Mouse (Mus musculus): ENCODE data around the gene Pnpo. TPM values are rescaled to one million over a fixed set of nuclear protein-coding genes. Genes with fewer than 3 reads are reported as not detected.

Gene Pnpo
- polyA plus RNA-seq, 1 experiment from 2014 or later: 22.8 TPM

DNA sequence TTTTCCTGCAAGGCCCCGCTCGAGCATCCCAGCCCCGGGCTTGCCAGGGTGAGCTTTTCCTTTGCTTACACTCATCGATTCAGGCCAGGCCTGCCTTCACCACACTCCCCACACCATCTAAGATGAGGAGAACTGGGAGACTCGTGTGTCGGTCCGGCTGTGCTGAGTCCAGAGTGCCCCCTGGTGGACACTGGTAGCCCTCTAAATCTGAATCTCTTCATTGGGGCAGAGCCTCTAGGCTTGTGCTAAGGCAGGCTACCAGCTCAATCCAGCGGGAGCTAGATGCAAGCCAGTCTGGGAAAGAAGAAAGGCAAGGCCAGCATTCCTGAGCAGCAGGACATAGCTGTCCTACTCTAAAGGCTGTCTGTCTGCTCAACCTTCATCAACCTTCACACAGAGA is 19.8 kb upstream of the Pnpo start:
- H3K27ac ChIP-seq (ENCODE audit: low read length): no peak overlapping the region

DNA sequence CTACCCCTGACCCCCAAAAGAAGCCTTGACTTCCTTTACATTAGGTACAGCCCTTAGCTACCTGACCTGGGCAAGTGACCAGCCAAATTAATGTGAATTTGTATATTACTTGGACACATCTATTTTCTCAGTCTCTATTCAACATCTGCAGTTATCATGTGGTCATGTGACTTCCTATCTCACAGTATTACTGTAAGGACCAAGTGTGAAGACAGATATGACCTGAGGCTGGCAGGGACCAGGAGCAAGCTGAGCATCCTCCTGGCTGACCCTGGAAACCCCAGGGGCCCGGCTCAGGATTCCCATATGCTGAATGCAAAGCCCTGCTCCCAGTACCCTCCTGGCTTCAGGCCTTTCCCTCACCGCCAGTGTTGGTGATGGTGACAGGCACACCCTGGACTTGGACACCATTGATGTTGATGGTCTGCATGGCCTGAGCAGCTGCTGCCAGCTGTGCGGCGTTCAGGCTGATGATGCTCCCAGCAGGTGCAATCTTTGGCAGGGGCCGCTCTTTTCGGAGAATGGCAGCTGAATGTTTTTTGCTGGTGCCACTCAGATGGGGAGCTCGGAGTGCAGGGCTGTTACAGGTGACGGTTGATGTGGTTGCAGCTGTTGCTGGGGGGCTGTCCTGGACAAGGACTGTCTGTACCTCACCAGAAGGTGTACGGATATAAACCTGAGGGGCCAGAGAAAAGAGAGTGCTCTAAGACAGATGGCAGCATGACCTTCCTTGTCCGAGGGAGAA is 13.4 kb upstream of the Pnpo start:
- peaks cover 12% of the 10 kb centered on the region for H3K36me3 ChIP-seq (ENCODE audit: control insufficient read depth, insufficient read depth)

More for the DNA sequence above, 19.8 kb upstream of the Pnpo start:
- Histone ChIP-seq H3K9me3 (ENCODE audit: control insufficient read depth, low read length) (no peaks in the 10 kb centered on the region), H3K27me3 (replicated peaks; ENCODE audit: control insufficient read depth, insufficient read depth, low read length) (no peaks in the 10 kb centered on the region), H3K36me3 (ENCODE audit: control insufficient read depth, insufficient read depth) (peaks cover 4% of the 10 kb centered on the region), H3K4me3 (replicated peaks; ENCODE audit: low read length) (no peak overlapping the region), H3K4me2 (ENCODE audit: low read length) (no peak overlapping the region), H3K4me1 (replicated peaks; ENCODE audit: control insufficient read depth, insufficient read depth, low read length) (no peaks in the 10 kb centered on the region), H3K9ac (replicated peaks; ENCODE audit: low read depth, low read length) (no peak overlapping the region)
- ATAC-seq: peak; percentile 75
- 17% methylated on average over 8 of the region's 8 CpGs for WGBS

DNA sequence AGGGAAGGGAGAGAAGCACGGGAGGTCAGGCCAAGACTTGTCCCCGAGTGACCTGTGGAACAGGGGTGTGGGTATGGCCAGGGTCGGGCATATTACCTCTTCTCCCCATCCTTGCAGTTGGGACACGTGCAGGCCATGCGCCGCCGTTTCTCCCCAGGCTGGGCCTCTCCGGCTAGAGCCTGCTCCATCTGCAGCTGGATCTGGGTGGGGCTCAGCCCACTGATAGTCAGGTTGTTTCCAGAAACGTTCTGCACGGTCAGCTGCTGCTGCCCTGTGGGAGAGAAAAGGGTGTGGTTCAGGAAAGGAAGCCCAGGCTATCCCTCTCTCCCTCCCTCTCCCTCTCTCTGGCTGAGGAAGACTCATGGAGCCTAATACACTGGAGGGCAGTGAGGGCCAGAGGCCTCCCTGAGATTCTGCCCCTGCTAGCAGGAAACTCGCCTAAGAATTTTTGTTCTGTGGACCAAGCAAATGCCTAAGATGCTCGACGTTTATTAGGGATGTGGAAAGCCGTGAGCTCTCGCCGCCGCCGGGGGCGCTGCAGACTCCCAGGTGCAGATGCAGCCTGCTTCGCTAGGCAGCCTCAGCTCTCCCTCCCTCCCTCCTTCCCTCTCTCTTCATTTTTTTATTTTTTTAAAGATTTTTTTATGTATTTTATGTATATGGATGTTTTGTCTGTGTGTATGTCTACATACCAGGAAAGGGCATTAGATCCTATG is 12.4 kb upstream of the Pnpo start:
- Histone ChIP-seq H3K36me3 (ENCODE audit: control insufficient read depth, insufficient read depth) (peaks cover 7% of the 10 kb centered on the region), H3K4me2 (ENCODE audit: low read length) (no peak overlapping the region), H3K27me3 (replicated peaks; ENCODE audit: control insufficient read depth, insufficient read depth, low read length) (no peaks in the 10 kb centered on the region), H3K4me1 (replicated peaks; ENCODE audit: control insufficient read depth, insufficient read depth, low read length) (no peaks in the 10 kb centered on the region), H3K27ac (ENCODE audit: low read length) (no peak overlapping the region), H3K4me3 (replicated peaks; ENCODE audit: low read length) (no peak overlapping the region), H3K9me3 (ENCODE audit: control insufficient read depth, low read length) (no peaks in the 10 kb centered on the region), H3K9ac (replicated peaks; ENCODE audit: low read depth, low read length) (no peak overlapping the region)
- no peak for ATAC-seq
- 63% methylated on average over 20 of the region's 20 CpGs for WGBS

More for the DNA sequence above, 13.4 kb upstream of the Pnpo start:
- 93% methylated on average over 10 of the region's 10 CpGs for WGBS
- H3K27ac ChIP-seq (ENCODE audit: low read length): no peak overlapping the region
- H3K4me3 ChIP-seq (replicated peaks; ENCODE audit: low read length): no peak overlapping the region
- no peaks in the 10 kb centered on the region for H3K9me3 ChIP-seq (ENCODE audit: control insufficient read depth, low read length)
- no peak overlapping the region for H3K4me2 ChIP-seq (ENCODE audit: low read length)
- H3K9ac ChIP-seq (replicated peaks; ENCODE audit: low read depth, low read length): no peak overlapping the region
- no peaks in the 10 kb centered on the region for H3K4me1 ChIP-seq (replicated peaks; ENCODE audit: control insufficient read depth, insufficient read depth, low read length)
- H3K27me3 ChIP-seq (replicated peaks; ENCODE audit: control insufficient read depth, insufficient read depth, low read length): no peaks in the 10 kb centered on the region
- ATAC-seq: no peak

DNA sequence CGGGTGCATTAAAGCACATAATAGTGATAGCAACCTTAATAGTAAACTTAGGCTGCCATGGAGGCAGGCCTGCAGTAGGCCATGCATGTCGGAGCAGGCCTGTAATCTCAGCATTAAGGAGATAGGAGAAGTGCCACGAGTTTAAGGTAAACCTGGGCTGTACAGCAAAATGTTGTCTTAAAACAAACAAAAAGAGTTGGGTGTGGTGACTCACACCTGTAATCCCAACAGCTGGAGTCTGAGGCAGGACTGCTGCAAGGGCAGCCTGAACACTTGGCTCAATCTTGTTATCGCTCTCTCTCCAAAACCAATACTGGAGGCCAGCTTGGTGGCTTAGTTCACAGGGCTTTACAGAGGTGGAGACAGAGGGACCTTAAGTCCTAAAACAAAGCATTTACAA is 11.3 kb upstream of the Pnpo start:
- 94% methylated on average over 4 of the region's 4 CpGs for WGBS
- no peaks in the 10 kb centered on the region for H3K27me3 ChIP-seq (replicated peaks; ENCODE audit: control insufficient read depth, insufficient read depth, low read length)
- no peaks in the 10 kb centered on the region for H3K4me1 ChIP-seq (replicated peaks; ENCODE audit: control insufficient read depth, insufficient read depth, low read length)
- peaks cover 10% of the 10 kb centered on the region for H3K36me3 ChIP-seq (ENCODE audit: control insufficient read depth, insufficient read depth)
- no peak overlapping the region for H3K4me3 ChIP-seq (replicated peaks; ENCODE audit: low read length)
- H3K9ac ChIP-seq (replicated peaks; ENCODE audit: low read depth, low read length): no peak overlapping the region
- no peak overlapping the region for H3K4me2 ChIP-seq (ENCODE audit: low read length)
- H3K27ac ChIP-seq (ENCODE audit: low read length): no peak overlapping the region
- no peak for ATAC-seq
- no peaks in the 10 kb centered on the region for H3K9me3 ChIP-seq (ENCODE audit: control insufficient read depth, low read length)

DNA sequence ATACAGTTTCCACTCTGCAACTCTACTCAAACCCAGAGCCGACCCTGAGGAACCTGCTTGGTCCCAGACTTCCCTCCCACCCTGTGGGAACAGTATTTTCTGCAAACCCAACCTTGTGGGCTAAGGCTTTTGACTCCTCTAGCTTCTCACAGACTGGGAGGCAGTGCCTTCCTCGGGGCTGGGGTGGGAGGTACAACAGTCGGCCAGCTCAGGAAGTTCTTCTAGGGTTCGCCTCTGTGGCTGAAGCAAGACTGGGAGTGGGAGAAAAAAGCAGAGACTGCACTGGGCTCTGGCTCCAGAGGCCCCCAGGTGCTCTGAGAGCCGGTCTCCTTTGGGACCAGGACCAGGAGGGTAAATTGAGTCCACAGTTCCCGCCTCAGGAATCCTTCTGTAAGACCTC is 9.1 kb upstream of the Pnpo start:
- H3K27ac ChIP-seq (ENCODE audit: low read length): no peak overlapping the region
- no peaks in the 10 kb centered on the region for H3K27me3 ChIP-seq (replicated peaks; ENCODE audit: control insufficient read depth, insufficient read depth, low read length)
- WGBS: 77% methylated on average over 6 of the region's 6 CpGs
- no peak overlapping the region for H3K4me3 ChIP-seq (replicated peaks; ENCODE audit: low read length)
- H3K4me2 ChIP-seq (ENCODE audit: low read length): no peak overlapping the region
- ATAC-seq: no peak
- H3K36me3 ChIP-seq (ENCODE audit: control insufficient read depth, insufficient read depth): peaks cover 10% of the 10 kb centered on the region
- H3K9ac ChIP-seq (replicated peaks; ENCODE audit: low read depth, low read length): no peak overlapping the region
- H3K9me3 ChIP-seq (ENCODE audit: control insufficient read depth, low read length): no peaks in the 10 kb centered on the region
- no peaks in the 10 kb centered on the region for H3K4me1 ChIP-seq (replicated peaks; ENCODE audit: control insufficient read depth, insufficient read depth, low read length)

DNA sequence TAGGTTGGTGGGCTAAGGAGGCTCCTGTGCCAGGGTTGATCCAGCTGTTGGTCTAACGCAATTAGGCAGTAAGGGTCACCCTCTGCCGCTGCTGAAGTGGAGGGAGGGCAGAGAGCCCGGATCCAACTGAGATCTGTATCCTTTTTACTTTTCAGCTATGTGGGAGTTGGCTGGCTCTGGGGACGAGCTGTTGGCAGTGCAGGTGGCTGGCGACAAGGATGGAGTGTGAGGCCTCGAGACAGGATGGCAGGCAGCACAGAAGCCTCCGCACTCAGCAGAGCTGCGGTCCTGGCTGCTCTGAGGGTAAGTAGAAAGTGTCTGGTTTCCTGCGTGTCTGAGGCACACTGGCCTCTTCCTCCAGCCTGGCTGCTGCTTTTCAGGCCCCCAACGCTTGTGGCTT is 8.6 kb upstream of the Pnpo start:
- Histone ChIP-seq H3K27ac (ENCODE audit: low read length) (no peak overlapping the region), H3K9me3 (ENCODE audit: control insufficient read depth, low read length) (no peaks in the 10 kb centered on the region), H3K4me2 (ENCODE audit: low read length) (no peak overlapping the region), H3K4me1 (replicated peaks; ENCODE audit: control insufficient read depth, insufficient read depth, low read length) (no peaks in the 10 kb centered on the region), H3K27me3 (replicated peaks; ENCODE audit: control insufficient read depth, insufficient read depth, low read length) (no peaks in the 10 kb centered on the region), H3K4me3 (replicated peaks; ENCODE audit: low read length) (no peak overlapping the region), H3K36me3 (ENCODE audit: control insufficient read depth, insufficient read depth) (peaks cover 10% of the 10 kb centered on the region), H3K9ac (replicated peaks; ENCODE audit: low read depth, low read length) (no peak overlapping the region)
- WGBS: 82% methylated on average over 10 of the region's 10 CpGs
- ATAC-seq: no peak

DNA sequence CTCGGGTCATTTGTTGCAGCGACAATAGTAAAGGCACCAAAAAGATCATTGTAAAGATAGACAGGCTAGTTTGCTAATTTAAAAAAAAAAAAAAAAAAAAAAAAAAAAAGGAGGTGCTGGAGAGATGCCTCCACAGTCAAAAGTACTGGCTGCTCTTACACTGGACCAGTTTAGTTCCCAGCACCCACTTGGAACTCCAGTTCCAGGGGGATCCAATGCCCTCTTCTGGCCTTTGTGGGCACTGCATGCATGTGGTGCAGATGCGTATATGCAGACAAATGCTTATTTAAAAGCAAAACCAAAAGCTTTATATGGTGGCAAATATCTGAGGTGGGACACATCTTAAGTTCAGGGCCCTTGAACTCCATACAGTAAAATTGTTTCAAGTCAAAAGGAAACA is 7.0 kb upstream of the Pnpo start:
- H3K9me3 ChIP-seq (ENCODE audit: control insufficient read depth, low read length): no peaks in the 10 kb centered on the region
- H3K4me3 ChIP-seq (replicated peaks; ENCODE audit: low read length): no peak overlapping the region
- H3K36me3 ChIP-seq (ENCODE audit: control insufficient read depth, insufficient read depth): peaks cover 10% of the 10 kb centered on the region
- 0 out of 2 replicates have a peak, but pooled peaks cover 7% of the 10 kb centered on the region for H3K4me1 ChIP-seq (replicated peaks; ENCODE audit: control insufficient read depth, insufficient read depth, low read length)
- H3K27ac ChIP-seq (ENCODE audit: low read length): no peak overlapping the region
- no peak for ATAC-seq
- WGBS: 99% methylated on average over 3 of the region's 3 CpGs
- H3K9ac ChIP-seq (replicated peaks; ENCODE audit: low read depth, low read length): no peak overlapping the region
- H3K4me2 ChIP-seq (ENCODE audit: low read length): no peak overlapping the region
- H3K27me3 ChIP-seq (replicated peaks; ENCODE audit: control insufficient read depth, insufficient read depth, low read length): no peaks in the 10 kb centered on the region

DNA sequence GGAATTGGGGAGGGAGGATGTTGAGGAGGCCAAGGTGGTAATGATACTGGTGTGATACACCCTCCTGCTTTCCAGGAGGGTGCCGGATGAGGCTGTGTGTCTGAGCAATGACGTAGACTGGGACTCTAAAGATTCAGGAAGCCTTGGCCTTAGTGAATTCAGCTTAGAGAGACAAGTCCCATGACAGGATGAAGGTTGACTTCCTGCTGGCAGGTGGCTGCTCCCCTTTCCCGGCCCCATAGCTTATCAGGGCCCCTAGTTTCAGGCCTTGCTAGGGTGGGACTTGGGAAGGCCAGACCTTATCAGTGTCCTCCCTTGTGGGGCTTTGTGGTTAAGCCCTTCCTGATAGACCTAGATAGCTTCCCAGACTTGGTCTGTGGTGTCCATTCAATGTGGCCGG is 4.1 kb upstream of the Pnpo start:
- peaks cover 5% of the 10 kb centered on the region; the same call in 1 of the 2 replicates for H3K36me3 ChIP-seq (ENCODE audit: control insufficient read depth, insufficient read depth)
- no peaks in the 10 kb centered on the region for H3K9me3 ChIP-seq (ENCODE audit: control insufficient read depth, low read length)
- no peaks in the 10 kb centered on the region for H3K27me3 ChIP-seq (replicated peaks; ENCODE audit: control insufficient read depth, insufficient read depth, low read length)
- no peak overlapping the region for H3K9ac ChIP-seq (replicated peaks; ENCODE audit: low read depth, low read length)
- 89% methylated on average over 4 of the region's 4 CpGs for WGBS
- H3K4me1 ChIP-seq (replicated peaks; ENCODE audit: control insufficient read depth, insufficient read depth, low read length): peaks cover 20% of the 10 kb centered on the region
- no peak overlapping the region for H3K27ac ChIP-seq (ENCODE audit: low read length)
- no peak overlapping the region for H3K4me2 ChIP-seq (ENCODE audit: low read length)
- no peak for ATAC-seq
- H3K4me3 ChIP-seq (replicated peaks; ENCODE audit: low read length): no peak overlapping the region

DNA sequence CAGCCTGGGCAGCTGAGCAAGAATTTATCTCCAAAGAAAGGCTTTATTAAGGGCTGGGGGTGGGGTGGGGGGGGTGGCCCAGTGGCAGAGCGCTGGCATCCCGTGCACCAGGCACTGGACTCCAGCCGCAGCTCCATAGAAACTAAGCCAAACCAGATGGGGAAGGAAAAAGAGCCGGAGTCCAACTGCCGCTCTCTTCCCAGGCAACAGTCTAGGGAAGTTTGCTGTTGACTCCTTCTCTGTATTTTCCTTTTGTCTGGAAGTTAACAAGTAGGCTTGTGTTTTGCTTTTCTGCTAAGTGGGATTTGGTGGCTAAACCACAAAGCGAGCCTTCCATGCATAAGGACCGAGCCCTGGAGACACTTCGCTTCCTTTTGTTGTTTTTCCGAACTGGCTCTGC is 2.7 kb upstream of the Pnpo start:
- Histone ChIP-seq H3K4me1 (replicated peaks; ENCODE audit: control insufficient read depth, insufficient read depth, low read length) (peaks cover 20% of the 10 kb centered on the region), H3K36me3 (ENCODE audit: control insufficient read depth, insufficient read depth) (peaks cover 3% of the 10 kb centered on the region; the same call in 1 of the 2 replicates), H3K4me2 (ENCODE audit: low read length) (no peak overlapping the region)

More for the DNA sequence above, 2.7 kb upstream of the Pnpo start:
- no peak overlapping the region for H3K4me3 ChIP-seq (replicated peaks; ENCODE audit: low read length)
- no peaks in the 10 kb centered on the region for H3K9me3 ChIP-seq (ENCODE audit: control insufficient read depth, low read length)
- ATAC-seq: no peak
- 54% methylated on average over 9 of the region's 9 CpGs for WGBS
- H3K27ac ChIP-seq (ENCODE audit: low read length): no peak overlapping the region
- no peaks in the 10 kb centered on the region for H3K27me3 ChIP-seq (replicated peaks; ENCODE audit: control insufficient read depth, insufficient read depth, low read length)
- H3K9ac ChIP-seq (replicated peaks; ENCODE audit: low read depth, low read length): no peak overlapping the region

Data from forebrain, embryonic 16.5 days (tissue).